In genomic region chrX:6854136-6854535, GRCm38 (mm10) we compare ENCODE assay signal across 22 mouse cellular contexts.
DNase-seq lines count a peak whose midpoint lies in the region; ATAC-seq and TF ChIP-seq lines count a peak whose summit lies in the region.
"Had no signal": no experiment of that assay in that cellular context is flagged by ENCODE, and none has a peak within 500 bp of the region (broad histone marks: within the 10 kb centered on the region; RNA-seq: fewer than 3 reads in every experiment).

No protein-coding gene starts in this region.

- no peaks in the 10 kb centered on the region for H3K79me2 ChIP-seq in CH12.LX (replicated peaks; ENCODE audit: control insufficient read depth, extremely low read depth, insufficient read depth, poor library complexity, severe bottlenecking)

- dilution Hi-C loops in CH12.LX (cut with MboI; ENCODE audit: extremely low pct_ligation_motif_present, extremely low pct_unique_long_range_greater_than_20kb, low sequenced_read_pairs), result no loop called here

- peaks cover 3 to 7% of the 10 kb centered on the region in 2 experiments; a peak in 3 of 4 replicates for H3K4me1 ChIP-seq in CH12.LX (ENCODE audit: control insufficient read depth in 1 of 2, insufficient read depth in 2 of 2)
- H3K4me1 ChIP-seq: embryonic facial prominence, embryonic 10.5 days; embryonic facial prominence, embryonic 12.5 days; forebrain, embryonic 13.5 days; forebrain, embryonic 15.5 days had no signal

- no peak overlapping the region for H3K9ac ChIP-seq in CH12.LX (ENCODE audit: insufficient read depth, low read depth)
- H3K9ac ChIP-seq: embryonic facial prominence, embryonic 12.5 days; forebrain, embryonic 13.5 days; forebrain, embryonic 15.5 days; forebrain, postnatal 0 days had no signal

- DNase-seq in CH12.LX (ENCODE audit: extremely low read depth), result peak; percentile 17
- DNase-seq in kidney, postnatal 10 days, result no peak
- DNase-seq in gastrocnemius, adult 2 months, result no peak
- no peak for DNase-seq in ovary, postnatal 14 days (ENCODE audit: low spot score)
- DNase-seq: adrenal gland, adult 2 months; adrenal gland, postnatal 10 days; adrenal gland, postnatal 25 days; B cell, adult 2 months; cerebellum, adult 11 months; cerebellum, adult 18-20 months; cerebellum, adult 8-10 months; cerebellum, adult 9-11 months; cerebellum, postnatal 14 days; cerebellum, postnatal 36 days; forebrain, postnatal 0 days had no signal

- H3K9me3 ChIP-seq in CH12.LX (replicated peaks; ENCODE audit: low read length), result no peaks in the 10 kb centered on the region
- H3K9me3 ChIP-seq: embryonic facial prominence, embryonic 10.5 days; embryonic facial prominence, embryonic 12.5 days; forebrain, embryonic 13.5 days; forebrain, embryonic 15.5 days had no signal

- in situ Hi-C loops in CH12.LX (cut with MboI; ENCODE audit: low pct_ligation_motif_present, low pct_unique_long_range_greater_than_20kb, low sequenced_read_pairs), result no loop called here

- TF ChIP-seq EP300 in CH12.LX (IDR thresholded peaks at IDR 0.05; ENCODE audit: low read length), result peak; percentile 76

- H3K4me2 ChIP-seq in CH12.LX (ENCODE audit: insufficient read depth, low read depth, poor library complexity, severe bottlenecking), result peak overlapping the region; percentile 29; the same call in 1 of the 2 replicates
- H3K4me2 ChIP-seq: embryonic facial prominence, embryonic 12.5 days; forebrain, embryonic 13.5 days; forebrain, embryonic 15.5 days had no signal

- no peaks in the 10 kb centered on the region for H3K36me3 ChIP-seq in CH12.LX (replicated peaks in 1 of 2; ENCODE audit: control insufficient read depth in 1 of 2, insufficient read depth in 1 of 2, low read length in 1 of 2)
- H3K36me3 ChIP-seq: embryonic facial prominence, embryonic 10.5 days; embryonic facial prominence, embryonic 12.5 days; forebrain, embryonic 15.5 days had no signal

- no peak for TF ChIP-seq CTCF in CH12.LX (conservative IDR thresholded peaks at IDR 0.05 in 1 of 2, IDR thresholded peaks at IDR 0.05 in 1 of 2; ENCODE audit: low read depth in 2 of 2, low read length in 2 of 2)
- no peak for TF ChIP-seq CTCF in gastrocnemius, adult 2 months (IDR thresholded peaks at IDR 0.05)

- TF ChIP-seq RAD21 in CH12.LX (IDR thresholded peaks at IDR 0.05; ENCODE audit: low read depth, low read length), result no peak; the same call in 1 of the 2 replicates

- no peak for TF ChIP-seq POLR2A in CH12.LX (IDR thresholded peaks at IDR 0.05; ENCODE audit: low read depth, low read length)

- H3K27ac ChIP-seq in CH12.LX (ENCODE audit: insufficient read depth, low read depth), result 0 out of 2 replicates have a peak overlapping the region, but pooled peaks have one; percentile 36
- H3K27ac ChIP-seq in gastrocnemius, adult 2 months, result no peak overlapping the region
- H3K27ac ChIP-seq: embryonic facial prominence, embryonic 10.5 days; embryonic facial prominence, embryonic 12.5 days; forebrain, embryonic 13.5 days; forebrain, embryonic 15.5 days had no signal

- no peaks in the 10 kb centered on the region for H3K27me3 ChIP-seq in CH12.LX (replicated peaks)
- H3K27me3 ChIP-seq: embryonic facial prominence, embryonic 12.5 days; forebrain, embryonic 13.5 days; forebrain, embryonic 15.5 days had no signal

- intact Hi-C loops in gastrocnemius, adult 2 months (cut with DNase I), result no loop called here

- no peak overlapping the region for H3K4me3 ChIP-seq in CH12.LX (replicated peaks in 1 of 3; ENCODE audit: low read depth in 2 of 3, low read length in 2 of 3, poor library complexity in 1 of 3)
- H3K4me3 ChIP-seq in gastrocnemius, adult 2 months, result no peak overlapping the region
- H3K4me3 ChIP-seq: embryonic facial prominence, embryonic 10.5 days; embryonic facial prominence, embryonic 12.5 days; forebrain, embryonic 13.5 days; forebrain, embryonic 15.5 days had no signal

- ATAC-seq in granulocyte monocyte progenitor cell, adult 5-6 weeks (replicated peaks; ENCODE audit: poor library complexity, severe bottlenecking), result peak; percentile 91
- ATAC-seq in megakaryocyte progenitor cell, adult 5-6 weeks (replicated peaks; ENCODE audit: poor library complexity), result peak; percentile 76
- ATAC-seq: CD4-positive, CD25-positive, alpha-beta regulatory T cell, adult 4 months; forebrain, embryonic 13.5 days; forebrain, embryonic 15.5 days; forebrain, postnatal 0 days had no signal

TF ChIP-seq in CH12.LX, 34 proteins besides CTCF, POLR2A, EP300 and RAD21:
- TF ChIP-seq IRF4 (IDR thresholded peaks at IDR 0.05; ENCODE audit: low read depth, low read length) (peak; percentile 87), ELF1 (IDR thresholded peaks at IDR 0.05; ENCODE audit: low read depth, low read length) (peak; percentile 35; the same call in 1 of the 2 replicates), JUN (IDR thresholded peaks at IDR 0.05; ENCODE audit: insufficient read depth, low read depth, low read length) (peak; percentile 39; the same call in 1 of the 2 replicates), TCF12 (IDR thresholded peaks at IDR 0.05; ENCODE audit: low read depth, low read length) (peak; percentile 39; the same call in 1 of the 2 replicates), ZNF384 (IDR thresholded peaks at IDR 0.05; ENCODE audit: low read depth, low read length) (peak; percentile 84), TBP (conservative IDR thresholded peaks at IDR 0.05; ENCODE audit: low read depth, low read length) (no peak), PAX5 (IDR thresholded peaks at IDR 0.05; ENCODE audit: low read length) (no peak), E2F4 (IDR thresholded peaks at IDR 0.05; ENCODE audit: insufficient replicate concordance, low read depth, low read length) (no peak)
TF ChIP-seq in CH12.LX: peak in this region for 5.
